Mouse (Mus musculus) mouse trophoblast stem cell (cell line): Measurements from ENCODE around the gene Plekhb2.

Experiments used
- in situ Hi-C, 2 experiments: fragments of 300-500 bp; cut with MseI, MboI; formaldehyde crosslinking; loops; 2 replicates in 1 of 2; 3 replicates in 1 of 2; pipeline ENCODE4 v1.15.1; 2025

Gene Plekhb2

GRCm38 (mm10) chr1:34866815-34867573 is 17.2 kb downstream of the Plekhb2 start:
- in situ Hi-C loops, result no loop called here

- in situ Hi-C loops, result no loop called here
These were observed 17.8 kb downstream of the Plekhb2 start for GRCm38 (mm10) chr1:34867574-34867955.

GRCm38 (mm10) chr1:34868391-34868790 is 18.6 kb downstream of the Plekhb2 start:
- in situ Hi-C loops, result no loop called here

GRCm38 (mm10) chr1:34869231-34869630 is 19.5 kb downstream of the Plekhb2 start:
- in situ Hi-C loops, result no loop called here

- in situ Hi-C loops, result no loop called here
These were observed 21.4 kb downstream of the Plekhb2 start for GRCm38 (mm10) chr1:34871170-34871569.

- in situ Hi-C loops, result no loop called here
These were observed 23.8 kb downstream of the Plekhb2 start for GRCm38 (mm10) chr1:34873551-34873950.

GRCm38 (mm10) chr1:34879611-34880010 is 29.8 kb downstream of the Plekhb2 start:
- in situ Hi-C loops, result no loop called here

- in situ Hi-C loops, result no loop called here
These were observed 34.0 kb downstream of the Plekhb2 start for GRCm38 (mm10) chr1:34883776-34884175.

- in situ Hi-C loops, result no loop called here
These were observed 41.9 kb downstream of the Plekhb2 start for GRCm38 (mm10) chr1:34891559-34892289.

GRCm38 (mm10) chr1:34892466-34892865 is 42.7 kb downstream of the Plekhb2 start:
- in situ Hi-C loops, result no loop called here

- in situ Hi-C loops, result no loop called here
These were observed 43.6 kb downstream of the Plekhb2 start for GRCm38 (mm10) chr1:34893331-34893730.

- in situ Hi-C loops, result no loop called here
These were observed 44.1 kb downstream of the Plekhb2 start for GRCm38 (mm10) chr1:34893831-34894230.

GRCm38 (mm10) chr1:34896102-34896501 is 46.3 kb downstream of the Plekhb2 start:
- in situ Hi-C loops, result no loop called here

GRCm38 (mm10) chr1:34896898-34897297 is 47.1 kb downstream of the Plekhb2 start:
- in situ Hi-C loops, result no loop called here

- in situ Hi-C loops, result no loop called here
These were observed 78.9 kb downstream of the Plekhb2 start for GRCm38 (mm10) chr1:34928656-34929055.
